8 mouse cellular contexts compared by ENCODE assay signal in the genomic region with DNA sequence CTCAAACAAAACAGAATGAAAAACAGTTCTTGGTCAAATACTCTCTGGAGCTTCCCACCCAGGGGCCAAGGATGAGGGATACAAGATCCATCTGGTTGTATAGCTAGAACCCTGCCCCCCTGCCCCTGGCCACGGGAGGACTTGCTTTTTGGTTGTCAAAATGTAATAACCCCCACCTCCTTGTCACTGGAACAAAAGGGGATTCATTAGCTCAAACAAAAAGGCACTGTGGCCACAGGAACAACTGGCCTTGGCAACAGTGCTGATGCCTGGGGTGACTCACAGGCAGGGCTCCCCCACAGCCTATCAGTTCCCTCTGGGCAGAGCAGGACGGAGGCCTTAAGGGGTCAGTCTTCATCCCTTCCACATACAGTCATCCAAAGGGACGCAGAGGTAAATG. TPM values are rescaled to one million over a fixed set of nuclear protein-coding genes. Genes with fewer than 3 reads are reported as not detected.
DNase-seq lines count a peak whose midpoint lies in the region; ATAC-seq and TF ChIP-seq lines count a peak whose summit lies in the region.

No protein-coding gene starts in this region.

- WGBS in hindbrain, postnatal 0 days: 22% methylated on average over 3 of the region's 3 CpGs
- 37% methylated on average over 3 of the region's 3 CpGs for WGBS in midbrain, embryonic 10.5 days

- H3K9ac ChIP-seq in hindbrain, postnatal 0 days (replicated peaks; ENCODE audit: low read length): no peak overlapping the region

- peak overlapping the region; percentile 9; the same call in 1 of the 2 replicates for H3K4me3 ChIP-seq in cortical plate, adult 2 months (ENCODE audit: insufficient read depth, low read length)
- H3K4me3 ChIP-seq in hindbrain, postnatal 0 days (ENCODE audit: low read length): no peak overlapping the region
- no peak overlapping the region for H3K4me3 ChIP-seq in midbrain, embryonic 10.5 days

- H3K4me1 ChIP-seq in cortical plate, adult 2 months (ENCODE audit: control insufficient read depth, insufficient read depth, low read length): peaks cover 2% of the 10 kb centered on the region
- no peaks in the 10 kb centered on the region for H3K4me1 ChIP-seq in hindbrain, postnatal 0 days (ENCODE audit: insufficient read depth, low read length)
- peaks cover 6% of the 10 kb centered on the region for H3K4me1 ChIP-seq in midbrain, embryonic 10.5 days

- peak overlapping the region; percentile 66; the same call in 1 of the 2 replicates for H3K27ac ChIP-seq in cortical plate, adult 2 months (ENCODE audit: insufficient read depth, low read length)
- no peak overlapping the region for H3K27ac ChIP-seq in hindbrain, postnatal 0 days
- no peak overlapping the region for H3K27ac ChIP-seq in midbrain, embryonic 10.5 days (replicated peaks)

- no peak for TF ChIP-seq CTCF in cortical plate, adult 2 months (IDR thresholded peaks at IDR 0.05; ENCODE audit: extremely low read depth, insufficient read depth, low read length)
- TF ChIP-seq CTCF in hindbrain, postnatal 0 days (IDR thresholded peaks at IDR 0.05; ENCODE audit: low read depth): 0 out of 2 replicates have a peak, but pooled peaks have one; percentile 5

- H3K27me3 ChIP-seq in hindbrain, postnatal 0 days (ENCODE audit: insufficient read depth, low read length): no peaks in the 10 kb centered on the region
- no peaks in the 10 kb centered on the region for H3K27me3 ChIP-seq in midbrain, embryonic 10.5 days (ENCODE audit: low read depth, poor library complexity, severe bottlenecking)

- DNase-seq in kidney, postnatal 14 days: peak; percentile 26
- DNase-seq in kidney, adult 8-10 months: no peak
- DNase-seq in adrenal gland, postnatal 10 days: peak; percentile 64
- DNase-seq in hindbrain, postnatal 0 days (ENCODE audit: low spot score): peak; percentile 63
- DNase-seq in testis, postnatal 14 days (ENCODE audit: low spot score): peak; percentile 84
- no peak for DNase-seq in right cerebral cortex, postnatal 25 days
- DNase-seq in midbrain, embryonic 10.5 days (ENCODE audit: low spot score): no peak

- no peak overlapping the region for H3K4me2 ChIP-seq in hindbrain, postnatal 0 days (ENCODE audit: low read depth, low read length)

- TF ChIP-seq POLR2A in cortical plate, adult 2 months (IDR thresholded peaks at IDR 0.05; ENCODE audit: extremely low read depth, insufficient read depth, low read length): no peak

- 0 out of 2 replicates have a peak, but pooled peaks cover 2% of the 10 kb centered on the region for H3K9me3 ChIP-seq in hindbrain, postnatal 0 days (ENCODE audit: low read length)
- peaks cover 5% of the 10 kb centered on the region; the same call in 1 of the 2 replicates for H3K9me3 ChIP-seq in midbrain, embryonic 10.5 days (replicated peaks)

- ATAC-seq in hindbrain, postnatal 0 days: peak; percentile 86

- H3K36me3 ChIP-seq in hindbrain, postnatal 0 days (ENCODE audit: insufficient read depth, low read length): no peaks in the 10 kb centered on the region
- no peaks in the 10 kb centered on the region for H3K36me3 ChIP-seq in midbrain, embryonic 10.5 days

RNA-seq across cellular contexts. Expression of a gene that starts 6.6 kb away (rescaled TPM):
- 100 to 1,000 TPM in 1 of 2 experiments, 10 to 100 TPM in 1; 89.4 to 114 TPM for total RNA-seq in adrenal gland, postnatal 10 days (2021)
- polyA plus RNA-seq in cortical plate, adult 2 months (2012; rRNA removed): 30.6 and 32.0 TPM in 2 replicates
- total RNA-seq in hindbrain, postnatal 0 days (2014; rRNA removed): 61.0 and 65.5 TPM in 2 replicates
- polyA plus RNA-seq in hindbrain, postnatal 0 days (2015; fragmentation: Nextera tagmentation; extraction: Ambion mirVana): 23.2 and 31.5 TPM in 2 replicates
- polyA plus RNA-seq in midbrain, embryonic 10.5 days (2016; fragmentation: Nextera tagmentation; extraction: Ambion mirVana): 26.6 and 28.8 TPM in 2 replicates

Comparison
In these comparisons a context has a peak if more than half of its experiments do, and no peak if none do; other contexts are left out.
1. DNase-seq: peak in kidney, postnatal 14 days (single experiment), adrenal gland, postnatal 10 days (single experiment), hindbrain, postnatal 0 days (single experiment) and testis, postnatal 14 days (single experiment); none in kidney, adult 8-10 months (0 of 2), right cerebral cortex, postnatal 25 days (single experiment) and midbrain, embryonic 10.5 days (single experiment).